Mouse (Mus musculus) bone marrow, adult 2 months (tissue): ENCODE results near the gene Chil1. TPM values are rescaled to one million over a fixed set of nuclear protein-coding genes. Genes with fewer than 3 reads are reported as not detected.

Experiments
- H3K27ac ChIP-seq: fragments of 200-500 bp; 2 replicates; pipeline ENCODE4 v1.5.1; 2012; ENCODE audit warnings: low read depth, mild to moderate bottlenecking, control low read depth, inconsistent platforms, low read length; ENCODE audit not compliant: control insufficient read depth, poor library complexity, insufficient read depth
- H3K4me1 ChIP-seq: fragments of 200-500 bp; 2 replicates; pipeline ENCODE4 v1.6.1; 2011; ENCODE audit warnings: low read length; ENCODE audit not compliant: control insufficient read depth, insufficient read depth
- H3K4me3 ChIP-seq: fragments of 200-500 bp; replicated peaks from 2 replicates; pipeline ENCODE3; 2011; ENCODE audit warnings: mild to moderate bottlenecking, low read depth, low read length, control low read depth; ENCODE audit not compliant: control insufficient read depth
- CTCF ChIP-seq: fragments of 200-500 bp; IDR thresholded peaks from 2 replicates; pipeline ENCODE4 v1.5.1; 2011; ENCODE audit warnings: low read length, control low read depth; ENCODE audit not compliant: control insufficient read depth, insufficient read depth
- POLR2A ChIP-seq: fragments of 200-500 bp; IDR thresholded peaks from 2 replicates; pipeline ENCODE4 v1.6.1; 2011; ENCODE audit warnings: low read depth, mild to moderate bottlenecking, control low read depth, low read length, borderline replicate concordance; ENCODE audit not compliant: control insufficient read depth
- WGBS: fragments of 180-500 bp; shearing (Covaris S2); methylation state at CpG from one replicate; pipeline ENCODE4 v1.1.7; 2018; 5-methylcytosine and 5-hydroxymethylcytosine counted together
- polyA plus RNA-seq: library from polyadenylated mRNA; stranded (reverse); fragments of >200 nt; gene quantifications from 2 replicates; pipeline ENCODE4 v1.2.4, GENCODE M21; 2011; ENCODE audit warnings: low replicate concordance; ENCODE audit not compliant: missing spikeins, insufficient read depth, insufficient read length

Gene Chil1
- polyA plus RNA-seq, 1 experiment = 135 TPM

DNA sequence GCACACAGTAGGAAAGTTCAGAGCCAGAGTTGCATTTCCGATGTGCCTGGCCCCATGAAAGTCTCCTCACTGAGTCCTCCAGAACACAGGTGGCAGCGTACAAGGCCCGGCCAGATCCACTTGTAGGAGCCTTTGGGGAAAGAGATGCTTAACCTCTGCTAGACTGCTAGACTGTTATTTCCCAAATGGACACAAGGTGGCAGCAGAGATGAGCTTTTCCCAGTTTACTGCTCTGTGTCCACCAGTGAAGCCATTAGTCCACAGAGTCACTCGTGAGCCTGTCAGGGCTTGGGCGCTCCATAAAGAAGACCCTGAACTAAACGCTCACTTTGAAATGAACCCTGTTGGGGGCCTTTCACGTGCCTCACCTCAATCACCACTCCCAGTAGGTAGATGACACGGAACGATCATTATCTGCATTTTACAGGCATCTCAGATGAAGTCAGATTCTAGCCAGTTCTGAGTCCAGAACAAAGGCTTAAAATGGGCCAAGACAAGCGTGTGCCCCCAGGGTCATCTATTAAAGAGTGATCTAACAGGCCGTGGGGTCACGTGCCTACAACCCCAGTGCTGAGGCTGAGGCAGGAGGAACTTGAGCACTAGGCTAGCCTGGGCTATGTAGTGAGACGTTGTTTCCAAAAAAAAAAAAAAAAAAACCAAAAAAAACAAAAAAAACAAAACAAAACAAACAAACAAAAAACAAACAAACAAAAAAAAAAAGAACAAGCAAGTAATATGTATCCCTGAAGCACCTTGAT is 30.1 kb upstream of the Chil1 start:
- TF ChIP-seq CTCF (peak; percentile 68), POLR2A (no peak)
- Histone ChIP-seq H3K27ac (no peak overlapping the region), H3K4me3 (no peak overlapping the region), H3K4me1 (no peaks in the 10 kb centered on the region)
- 26% methylated on average over 13 of the region's 13 CpGs for WGBS

DNA sequence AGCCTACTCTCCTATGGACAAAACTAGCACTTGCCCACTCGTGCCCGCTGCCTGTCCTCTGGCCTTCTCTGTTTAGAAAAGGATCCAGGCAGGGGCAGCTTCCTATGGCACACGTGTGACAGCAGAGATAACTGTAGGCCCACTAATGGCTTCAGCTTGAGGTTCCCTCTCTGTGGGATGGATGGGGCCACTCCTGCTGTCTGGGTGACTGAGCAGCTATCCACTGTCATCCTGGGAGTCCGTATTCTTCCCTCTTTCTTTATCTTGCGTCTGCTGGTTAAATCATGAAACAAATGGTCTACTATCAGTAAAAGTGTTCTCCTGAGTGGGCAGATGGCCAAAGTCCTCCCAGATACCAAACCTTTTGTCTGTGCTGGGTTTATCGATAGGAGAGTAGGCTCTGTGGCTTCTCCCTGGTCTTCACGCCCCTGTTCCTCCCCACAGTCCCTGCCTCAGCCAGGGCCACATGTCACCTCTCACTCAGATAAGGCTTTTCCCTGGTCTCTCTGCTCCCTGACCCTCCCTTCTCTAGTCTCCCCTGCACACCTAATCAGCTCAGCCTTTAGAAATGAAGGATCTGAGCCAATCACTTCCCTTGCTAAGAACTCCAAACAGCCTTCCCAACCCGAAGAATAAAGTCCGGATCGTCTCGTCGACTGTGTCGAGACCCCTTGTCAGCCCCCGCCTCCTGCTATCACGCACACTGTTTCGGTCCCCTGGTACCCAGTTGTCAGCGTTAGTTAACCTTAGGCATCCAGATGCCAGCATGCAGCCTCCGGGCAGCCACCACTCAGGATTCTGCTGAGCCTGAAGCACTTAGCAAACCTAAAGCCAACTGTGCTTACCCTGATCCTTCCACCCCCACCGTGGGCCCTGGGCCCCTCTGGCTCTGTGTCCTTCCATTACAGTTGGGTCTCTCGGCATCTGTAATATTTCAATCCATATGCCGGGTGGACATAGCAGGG is 29.1 kb upstream of the Chil1 start:
- TF ChIP-seq POLR2A = no peak
- no peak for TF ChIP-seq CTCF
- no peaks in the 10 kb centered on the region for H3K4me1 ChIP-seq
- WGBS = 69% methylated on average over 21 of the region's 21 CpGs
- no peak overlapping the region for H3K4me3 ChIP-seq
- no peak overlapping the region for H3K27ac ChIP-seq

- 81% methylated on average over 3 of the region's 3 CpGs for WGBS
- Histone ChIP-seq H3K4me3 (no peak overlapping the region), H3K27ac (no peak overlapping the region), H3K4me1 (no peaks in the 10 kb centered on the region)
- no peak for TF ChIP-seq POLR2A
- TF ChIP-seq CTCF = no peak
Measured at GRCm38 (mm10) chr1:134154121-134154520, 27.9 kb upstream of the Chil1 start.

GRCm38 (mm10) chr1:134154655-134155054 is 27.3 kb upstream of the Chil1 start:
- H3K4me3 ChIP-seq = no peak overlapping the region
- H3K27ac ChIP-seq = no peak overlapping the region
- no peaks in the 10 kb centered on the region for H3K4me1 ChIP-seq
- 0 out of 2 replicates have a peak, but pooled peaks have one; percentile 5 for TF ChIP-seq CTCF
- no peak for TF ChIP-seq POLR2A
- 53% methylated on average over 3 of the region's 3 CpGs for WGBS

DNA sequence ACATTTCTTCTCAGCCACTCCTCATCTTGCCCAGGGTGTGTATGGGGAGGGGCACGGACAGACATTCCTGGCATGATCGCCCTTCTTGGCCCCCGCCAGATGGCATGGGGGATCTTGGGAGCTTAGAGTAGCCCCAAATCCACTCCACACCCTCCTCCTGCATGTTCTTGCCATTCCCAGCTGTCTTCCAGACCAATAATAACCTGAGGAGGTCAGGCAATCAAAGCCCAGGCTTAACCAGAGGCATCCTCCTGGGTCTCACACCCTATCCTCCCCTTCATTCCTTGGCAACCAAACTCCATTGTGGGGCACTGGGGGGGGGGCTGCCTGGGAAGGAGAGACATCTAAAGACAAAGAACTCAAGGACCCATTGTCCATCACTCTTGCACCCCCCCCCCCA is 21.6 kb upstream of the Chil1 start:
- TF ChIP-seq CTCF = no peak
- no peak for TF ChIP-seq POLR2A
- Histone ChIP-seq H3K4me3 (no peak overlapping the region), H3K4me1 (no peaks in the 10 kb centered on the region), H3K27ac (no peak overlapping the region)
- WGBS = 78% methylated on average over 3 of the region's 3 CpGs

GRCm38 (mm10) chr1:134161399-134161798 is 20.6 kb upstream of the Chil1 start:
- H3K4me1 ChIP-seq = no peaks in the 10 kb centered on the region
- TF ChIP-seq CTCF (no peak), POLR2A (no peak)
- WGBS = 72% methylated on average over 6 of the region's 6 CpGs
- H3K4me3 ChIP-seq = no peak overlapping the region
- no peak overlapping the region for H3K27ac ChIP-seq

DNA sequence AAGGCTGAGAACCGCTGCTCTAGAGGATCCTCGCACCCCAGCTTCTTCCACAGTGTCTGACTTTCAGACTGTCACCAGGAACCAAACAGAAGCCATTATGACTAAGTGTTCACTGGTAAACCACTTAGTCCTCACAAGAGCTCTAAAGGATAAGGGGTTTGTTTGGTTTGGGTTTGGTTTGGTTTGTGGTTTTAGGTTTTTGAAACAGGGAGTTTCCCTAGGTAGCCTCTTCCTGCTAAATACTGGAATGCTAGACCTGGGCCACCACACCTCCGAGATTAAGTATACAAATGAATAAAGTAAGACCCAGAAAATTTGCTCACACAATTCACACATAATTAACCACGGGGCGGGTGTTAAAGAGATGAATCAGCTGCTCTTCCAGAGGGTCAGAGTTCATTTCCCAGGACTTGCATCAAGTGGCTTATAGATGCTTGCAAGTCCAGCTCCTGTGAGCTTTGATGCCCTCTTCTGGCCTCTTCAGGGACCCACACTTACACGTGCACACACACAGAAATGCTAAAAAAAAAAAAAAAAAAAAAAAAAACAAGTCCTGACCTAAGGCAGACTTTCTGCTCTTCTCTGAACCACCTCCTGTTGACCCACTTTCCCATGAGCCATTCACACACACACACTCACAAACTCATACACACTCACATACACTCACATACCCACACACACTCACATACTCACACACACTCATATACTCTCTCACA is 19.3 kb upstream of the Chil1 start:
- Histone ChIP-seq H3K4me3 (no peak overlapping the region), H3K4me1 (no peaks in the 10 kb centered on the region), H3K27ac (no peak overlapping the region)
- TF ChIP-seq CTCF = no peak
- TF ChIP-seq POLR2A = no peak
- WGBS = 79% methylated on average over 6 of the region's 6 CpGs
